Mouse (Mus musculus) gastrocnemius, postnatal 36 days (tissue): ENCODE results near the gene Rnf167. TPM values are rescaled to one million over a fixed set of nuclear protein-coding genes. Genes with fewer than 3 reads are reported as not detected.
A peak's percentile ranks its signal among the peaks of the same experiment; 100 is the strongest.

Experiments
- DNase-seq, 2 experiments: peaks; one replicate each; pipeline ENCODE4 v3.0.0; 2022
- intact Hi-C: fragments of 180-260 bp; cut with DNase I; formaldehyde crosslinking; loops from one replicate; pipeline ENCODE4 v1.15.1; 2025
- total RNA-seq, 2 experiments: library from RNA; stranded (reverse); gene quantifications; 2 replicates each; pipeline ENCODE4 v1.2.3; 2021

Gene Rnf167
- total RNA-seq, 2 experiments from 2014 or later: 27.3 to 33.8 TPM

DNA sequence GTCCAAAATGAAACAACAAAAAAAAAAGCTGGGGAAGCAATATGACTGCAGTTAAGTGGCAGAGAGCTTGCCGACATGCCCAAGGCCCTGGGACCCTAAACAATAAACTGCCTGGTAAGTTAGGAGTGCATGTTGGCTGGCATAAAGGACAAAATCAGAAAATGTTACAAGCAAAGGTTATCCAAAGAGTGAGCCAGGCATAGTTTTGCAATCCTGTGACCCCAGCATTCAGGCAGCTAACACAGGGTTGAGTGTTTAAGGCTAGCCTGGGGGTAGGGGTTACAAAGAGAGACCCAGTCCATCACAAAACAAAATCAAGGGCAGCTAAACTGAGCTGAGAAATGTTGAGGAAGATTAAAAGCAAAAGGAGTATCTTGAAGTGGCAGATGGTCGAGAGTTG, 52.0 kb downstream of the Rnf167 start:
- DNase-seq: no peak
- intact Hi-C loops: no loop called here

- DNase-seq: peak; percentile 93 to 97
- intact Hi-C loops: no loop called here
Observed at GRCm38 (mm10) chr11:70699722-70700556, 52.9 kb downstream of the Rnf167 start, which contains the start of the genes Inca1 and Kif1c. Gene Inca1 (minus strand): TSS chr11:70700155. Gene Kif1c (plus strand): TSS chr11:70700548.

- peak; percentile 78 to 81 for DNase-seq
- intact Hi-C loops: no loop called here
Observed at GRCm38 (mm10) chr11:70700613-70701012, 53.6 kb downstream of the Rnf167 start.

Other genes with a start within 250 kb of the Rnf167 start
- 10 to 100 TPM; 16.1 to 20.9 TPM for gene Pelp1, start 237.2 kb upstream of the Rnf167 start, total RNA-seq
- gene Arrb2, start 214.6 kb upstream of the Rnf167 start, total RNA-seq: 1 to 10 TPM; 6.2 to 8.1 TPM
- gene Med11, start 195.3 kb upstream of the Rnf167 start, total RNA-seq: 1 to 10 TPM; 4.2 to 6.8 TPM
- under 1 TPM; 0.10 to 0.61 TPM for gene Zmynd15, start 187.8 kb upstream of the Rnf167 start, total RNA-seq
- 1 to 10 TPM; 1.4 to 1.5 TPM for gene Cxcl16, start 187.3 kb upstream of the Rnf167 start, total RNA-seq
- gene Tm4sf5, start 142.0 kb upstream of the Rnf167 start, total RNA-seq: not detected
- gene Vmo1, start 132.6 kb upstream of the Rnf167 start, total RNA-seq: not detected
- not detected for gene Gltpd2, start 128.0 kb upstream of the Rnf167 start, total RNA-seq
- gene Psmb6, start 121.9 kb upstream of the Rnf167 start, total RNA-seq: 100 to 1,000 TPM; 242 TPM
- gene Gm40193, start 114.3 kb upstream of the Rnf167 start, total RNA-seq: not detected
- gene Pld2, start 107.2 kb upstream of the Rnf167 start, total RNA-seq: 10 to 100 TPM; 15.0 to 17.2 TPM
- 10 to 100 TPM; 28.0 to 31.1 TPM for gene Mink1, start 84.4 kb upstream of the Rnf167 start, total RNA-seq
- gene 4930544D05Rik, start 31.4 kb upstream of the Rnf167 start, total RNA-seq: not detected
- gene Chrne, start 28.0 kb upstream of the Rnf167 start, total RNA-seq: 10 to 100 TPM; 18.0 to 28.1 TPM
- gene Gp1ba, start 8.1 kb upstream of the Rnf167 start, total RNA-seq: not detected
- 100 to 1,000 TPM; 308 to 309 TPM for gene Slc25a11, start 244 bp downstream of the Rnf167 start, total RNA-seq
- gene Pfn1, start 7.4 kb downstream of the Rnf167 start, total RNA-seq: 100 to 1,000 TPM; 288 to 339 TPM
- 1,000 to 10,000 TPM; 8,161 to 9,332 TPM for gene Eno3, start 10.0 kb downstream of the Rnf167 start, total RNA-seq
- 10 to 100 TPM; 78.9 to 81.6 TPM for gene Spag7, start 22.2 kb downstream of the Rnf167 start, total RNA-seq
- gene Camta2, start 40.9 kb downstream of the Rnf167 start, total RNA-seq: 10 to 100 TPM; 36.8 to 38.8 TPM
- 1 to 10 TPM; 3.7 to 4.5 TPM for gene Inca1, start 52.9 kb downstream of the Rnf167 start, total RNA-seq
- gene Kif1c, start 53.3 kb downstream of the Rnf167 start, total RNA-seq: 100 to 1,000 TPM; 460 to 537 TPM
- 10 to 100 TPM in 1 of 2 experiments, 1 to 10 TPM in 1; 7.4 to 11.4 TPM for gene Zfp3, start 117.0 kb downstream of the Rnf167 start, total RNA-seq
- gene Scimp, start 165.4 kb downstream of the Rnf167 start, total RNA-seq: not detected
- gene Rabep1, start 197.5 kb downstream of the Rnf167 start, total RNA-seq: 10 to 100 TPM; 27.0 to 31.3 TPM